Mouse (Mus musculus) liver, embryonic 14.5 days (tissue): Measurements from ENCODE around the gene Elob.

Experiments
- CTCF ChIP-seq: IDR thresholded peaks from 2 replicates; pipeline ENCODE4 v1.5.1; 2016; ENCODE audit warnings: antibody characterized with exemption, low read depth, control low read depth
- EP300 ChIP-seq: IDR thresholded peaks from 2 replicates; pipeline ENCODE4 v1.6.1; 2016; ENCODE audit warnings: antibody characterized with exemption, low read depth

GRCm38 (mm10) chr17:23854229-23854765 is 25.4 kb upstream of the Elob start:
- TF ChIP-seq CTCF, result no peak
- TF ChIP-seq EP300, result no peak
